Mouse (Mus musculus) heart, postnatal 10 days (tissue): ENCODE results near the gene Id3. TPM values are rescaled to one million over a fixed set of nuclear protein-coding genes. Genes with fewer than 3 reads are reported as not detected.
A peak's percentile ranks its signal among the peaks of the same experiment; 100 is the strongest.

Source experiments
- DNase-seq, 2 experiments: peaks; one replicate each; pipeline ENCODE4 v3.0.0; 2021
- intact Hi-C: fragments of 180-260 bp; cut with DNase I; formaldehyde crosslinking; loops from one replicate; pipeline ENCODE4 v1.15.1; 2025
- total RNA-seq, 2 experiments: library from RNA; stranded (reverse); gene quantifications; 2 replicates each; pipeline ENCODE4 v1.2.3; 2021

Gene Id3
- total RNA-seq, 2 experiments from 2014 or later = 104 TPM

DNA sequence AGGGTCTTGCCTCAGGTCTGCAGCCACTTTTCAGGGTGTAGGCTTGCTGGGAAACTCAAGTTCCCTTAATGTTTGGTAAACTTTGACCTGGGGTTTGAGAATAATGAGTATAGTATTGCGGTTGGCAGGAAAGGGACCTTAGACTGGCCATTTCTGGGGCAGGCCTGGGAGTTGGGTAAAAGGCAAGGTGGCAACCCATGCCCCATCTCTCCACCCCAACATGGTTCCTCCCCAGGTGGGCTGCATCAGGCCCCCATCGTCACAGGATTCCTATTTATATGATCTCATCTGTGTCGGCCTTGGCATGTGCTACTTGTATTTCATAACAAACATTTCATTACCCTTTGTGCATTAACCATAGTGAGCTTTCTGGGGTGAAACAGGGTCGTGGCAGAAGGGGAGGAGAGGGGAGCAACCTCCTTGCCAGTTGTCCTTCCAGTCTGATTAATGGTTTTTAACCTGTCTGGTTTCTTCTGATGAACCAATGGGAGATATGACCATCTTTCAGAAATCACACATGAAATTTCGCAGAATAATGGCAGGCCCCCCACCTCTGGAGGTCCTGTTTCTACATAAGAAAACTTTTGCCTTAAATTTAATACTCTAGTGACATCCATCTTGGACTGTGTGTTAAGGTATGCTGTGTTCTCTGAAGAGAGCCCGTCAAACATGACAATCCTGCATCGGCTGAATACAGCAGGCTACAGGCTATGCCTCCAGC lies 2.9 kb downstream of the Id3 start:
- DNase-seq = peak in 1 of 2 experiments; percentile 35
- intact Hi-C loops = no loop called here

DNA sequence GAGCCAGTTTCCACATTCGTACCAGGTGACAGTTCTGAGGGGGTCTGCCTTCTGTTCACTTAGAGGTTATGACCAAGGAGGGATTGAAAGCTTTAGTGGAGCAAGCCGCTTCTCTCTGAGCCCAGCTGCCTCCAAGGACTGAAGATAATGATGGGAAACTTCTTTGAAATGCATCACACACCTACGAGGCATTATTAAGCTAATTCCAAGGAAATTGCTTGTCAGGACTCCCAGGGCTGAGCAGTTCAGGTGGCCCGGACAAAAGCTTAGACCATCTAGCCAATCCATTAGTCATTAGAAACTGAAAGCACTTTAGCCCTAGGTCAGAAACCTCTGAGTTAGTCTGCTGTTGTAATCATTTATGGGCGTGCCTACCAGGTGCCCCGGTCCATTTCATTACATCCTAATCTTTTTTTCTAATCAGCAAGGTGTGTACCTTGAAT lies 3.4 kb downstream of the Id3 start:
- DNase-seq = peak; percentile 43 to 45
- intact Hi-C loops = no loop called here

DNA sequence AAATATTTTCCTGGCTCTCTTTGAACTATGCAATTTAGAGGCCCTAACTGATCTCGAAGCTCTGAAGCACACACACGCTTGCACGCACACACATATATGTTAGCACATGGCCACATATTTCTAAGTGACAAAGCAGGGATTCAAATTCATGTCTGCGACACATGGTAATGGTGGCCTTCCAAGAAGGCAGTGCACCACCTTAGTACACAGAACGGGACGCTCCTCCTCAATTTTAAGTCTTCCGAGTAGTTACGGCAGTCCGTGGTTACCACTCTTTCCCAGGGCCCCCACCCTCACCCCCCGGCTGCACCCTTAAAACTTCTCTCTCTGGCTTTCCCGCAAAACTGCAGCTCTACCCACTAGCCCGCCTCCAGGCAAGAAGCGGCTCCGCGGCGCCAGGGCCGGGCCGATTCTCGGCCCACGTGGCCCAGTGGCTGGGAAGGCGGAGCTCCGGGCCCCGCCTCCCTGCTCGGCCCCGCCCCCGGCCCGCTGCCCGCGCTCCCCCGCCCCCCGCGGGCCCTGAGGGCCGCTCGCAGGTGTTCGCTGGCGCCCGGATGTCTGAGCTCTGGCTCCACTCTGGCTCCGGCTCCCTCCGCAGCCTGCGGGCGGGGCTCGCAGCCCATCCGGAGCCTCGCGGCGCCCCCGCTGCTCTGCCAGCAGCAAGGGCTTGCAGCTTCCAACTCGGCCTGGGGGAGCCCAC lies 4.3 kb downstream of the Id3 start:
- DNase-seq = peak; percentile 89 to 91
- intact Hi-C loops = no loop called here

- intact Hi-C loops = loop anchor here (1.0 kb wide), 1 partner anchor 78 kb away; no protein-coding TSS in a partner anchor
- DNase-seq = peak; percentile 75
These were observed 5.2 kb downstream of the Id3 start for GRCm38 (mm10) chr4:136148342-136149044.

GRCm38 (mm10) chr4:136149045-136149379 lies 5.7 kb downstream of the Id3 start:
- intact Hi-C loops = loop anchor here (1.0 kb wide), 1 partner anchor 79 kb away; no protein-coding TSS in a partner anchor

GRCm38 (mm10) chr4:136149734-136150133 lies 6.4 kb downstream of the Id3 start:
- peak; percentile 46 to 70 for DNase-seq
- intact Hi-C loops = loop anchor here (1.0 kb wide), 1 partner anchor 79 kb away; no protein-coding TSS in a partner anchor

More at GRCm38 (mm10) chr4:136149045-136149379, 5.7 kb downstream of the Id3 start:
- no peak for DNase-seq

- intact Hi-C loops = no loop called here
- DNase-seq = no peak
These were observed 7.3 kb downstream of the Id3 start for GRCm38 (mm10) chr4:136150596-136150995.

GRCm38 (mm10) chr4:136152821-136153220 lies 9.5 kb downstream of the Id3 start:
- no peak for DNase-seq
- intact Hi-C loops = no loop called here

- intact Hi-C loops = no loop called here
These were observed 11.2 kb downstream of the Id3 start for GRCm38 (mm10) chr4:136154462-136154861.

GRCm38 (mm10) chr4:136158498-136158897 lies 15.2 kb downstream of the Id3 start:
- intact Hi-C loops = no loop called here
- DNase-seq = no peak

More at GRCm38 (mm10) chr4:136154462-136154861, 11.2 kb downstream of the Id3 start:
- DNase-seq = no peak

DNA sequence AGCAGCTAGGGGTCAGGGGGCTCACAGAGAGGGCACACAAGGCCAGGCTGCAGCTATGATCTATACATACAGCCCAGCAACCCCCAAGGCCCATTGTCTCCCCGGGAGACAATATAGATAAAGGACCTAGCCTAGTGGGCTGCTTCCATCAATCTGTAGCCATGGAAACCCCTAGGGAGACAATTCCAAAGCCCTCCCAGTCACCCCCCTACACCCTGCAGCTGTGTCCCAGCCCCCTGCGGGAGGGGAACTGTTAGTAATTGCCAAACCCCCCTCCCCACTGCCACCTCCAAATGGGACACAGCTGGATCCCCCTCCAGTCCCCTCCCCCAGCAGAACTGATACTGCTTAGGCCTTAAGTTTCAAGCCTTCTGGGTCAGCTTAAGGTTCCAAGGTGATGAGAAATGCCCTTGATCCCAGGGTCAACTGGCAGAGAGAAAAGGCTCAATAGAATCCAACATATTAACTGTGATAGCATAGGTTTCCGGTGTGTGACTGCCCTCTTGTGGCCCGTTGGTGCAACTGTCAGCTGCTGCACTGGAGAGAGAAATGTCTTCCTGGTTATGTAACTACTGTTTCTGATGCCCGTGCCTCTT lies 16.6 kb downstream of the Id3 start:
- intact Hi-C loops = loop anchor here (1.0 to 5.0 kb wide), 2 partner anchors 90 to 198 kb away; partner anchors contain the start of gene Gale

GRCm38 (mm10) chr4:136163448-136163847 lies 20.2 kb downstream of the Id3 start:
- intact Hi-C loops = loop anchor here (1.0 to 5.0 kb wide), 2 partner anchors 37 to 201 kb away; partner anchors contain the start of gene Gale

More for the DNA sequence above, 16.6 kb downstream of the Id3 start:
- peak; percentile 80 to 86 for DNase-seq

DNA sequence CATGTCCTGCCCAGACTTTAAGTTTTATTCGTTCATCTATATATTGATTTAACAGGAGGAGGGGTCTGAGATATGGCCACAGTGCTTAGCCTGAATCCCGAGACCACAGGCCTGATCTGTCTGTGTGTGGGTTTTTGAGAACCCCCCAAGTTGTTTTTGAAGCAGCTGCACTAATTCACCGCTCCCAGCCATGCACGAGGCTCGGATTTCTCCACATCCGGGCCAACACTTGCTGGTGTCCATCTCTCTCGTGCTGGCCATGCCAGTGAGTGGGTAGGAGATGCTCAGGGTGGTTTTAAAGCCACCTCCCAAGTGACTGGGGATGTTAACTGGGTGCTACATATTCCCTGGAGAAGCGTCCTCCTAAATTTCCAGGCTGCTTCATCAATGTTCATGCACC lies 21.7 kb downstream of the Id3 start:
- intact Hi-C loops = loop anchor here (5.0 kb wide), 1 partner anchor 203 kb away; the partner anchor contains the start of gene Gale
- no peak for DNase-seq

More at GRCm38 (mm10) chr4:136163448-136163847, 20.2 kb downstream of the Id3 start:
- peak; percentile 89 to 95 for DNase-seq

DNA sequence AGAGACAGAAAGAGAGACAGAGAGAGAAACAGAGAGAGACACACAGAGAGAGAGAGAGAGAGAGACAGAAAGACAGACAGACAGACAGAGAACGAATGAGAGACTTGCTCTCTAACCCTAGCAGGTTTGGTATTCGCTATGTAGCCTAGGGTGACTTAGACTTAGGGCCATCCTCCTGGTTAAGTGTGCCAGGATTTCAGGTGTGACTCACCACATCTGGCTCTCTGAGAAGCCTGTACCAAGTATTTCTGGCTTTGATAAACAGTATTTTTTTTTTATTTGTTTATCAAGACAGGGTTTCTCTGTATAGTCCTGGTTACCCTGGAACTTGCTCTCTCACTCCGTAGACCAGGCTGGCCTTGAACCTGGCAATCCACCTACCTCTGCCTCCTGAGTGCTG lies 24.4 kb downstream of the Id3 start:
- DNase-seq = no peak
- intact Hi-C loops = no loop called here

DNA sequence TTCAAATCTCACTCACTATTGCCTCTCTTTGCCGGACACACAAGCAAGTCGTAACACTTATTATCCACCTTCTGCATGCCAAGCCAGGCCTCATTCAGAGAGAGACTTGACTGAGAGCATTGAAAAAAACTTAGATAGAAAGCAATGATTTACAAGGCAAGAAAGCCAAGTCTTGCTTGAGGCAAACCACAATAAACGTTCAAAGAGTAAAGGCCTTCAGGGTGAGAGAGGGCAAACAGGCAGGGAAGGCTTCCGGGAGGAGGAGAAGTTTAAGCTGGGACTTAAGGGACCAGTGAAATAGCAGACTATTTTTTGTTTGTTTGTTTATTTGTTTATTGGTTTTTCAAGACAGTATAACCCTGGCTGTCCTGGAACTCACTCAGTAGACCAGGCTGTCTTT lies 27.1 kb downstream of the Id3 start:
- intact Hi-C loops = no loop called here

DNA sequence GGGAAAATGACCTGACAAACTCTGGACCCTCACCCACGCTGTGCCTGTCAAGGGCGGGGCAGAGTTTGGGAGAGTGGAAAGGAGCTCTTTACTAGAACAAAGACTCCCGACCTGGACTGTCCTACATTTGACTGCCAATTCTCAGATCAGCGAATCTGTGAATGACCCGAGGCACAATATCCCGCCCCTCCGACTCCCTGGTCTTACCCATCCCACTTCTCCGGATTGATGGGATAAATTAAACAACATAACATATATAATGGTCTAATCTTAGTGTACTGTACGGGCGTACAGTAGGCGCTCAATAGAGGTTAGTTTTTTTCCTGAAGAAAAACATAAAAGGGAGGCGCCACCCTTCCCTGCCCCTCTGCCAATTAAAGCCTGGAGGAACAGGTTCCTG lies 28.2 kb downstream of the Id3 start:
- no peak for DNase-seq
- intact Hi-C loops = no loop called here

More for the DNA sequence above, 27.1 kb downstream of the Id3 start:
- no peak for DNase-seq

- DNase-seq = peak; percentile 74 to 81
- intact Hi-C loops = no loop called here
These were observed 28.8 kb downstream of the Id3 start, which contains the start of gene E2f2 for GRCm38 (mm10) chr4:136172011-136172541. Gene E2f2, plus strand, starts transcription at chr4:136172394.

DNA sequence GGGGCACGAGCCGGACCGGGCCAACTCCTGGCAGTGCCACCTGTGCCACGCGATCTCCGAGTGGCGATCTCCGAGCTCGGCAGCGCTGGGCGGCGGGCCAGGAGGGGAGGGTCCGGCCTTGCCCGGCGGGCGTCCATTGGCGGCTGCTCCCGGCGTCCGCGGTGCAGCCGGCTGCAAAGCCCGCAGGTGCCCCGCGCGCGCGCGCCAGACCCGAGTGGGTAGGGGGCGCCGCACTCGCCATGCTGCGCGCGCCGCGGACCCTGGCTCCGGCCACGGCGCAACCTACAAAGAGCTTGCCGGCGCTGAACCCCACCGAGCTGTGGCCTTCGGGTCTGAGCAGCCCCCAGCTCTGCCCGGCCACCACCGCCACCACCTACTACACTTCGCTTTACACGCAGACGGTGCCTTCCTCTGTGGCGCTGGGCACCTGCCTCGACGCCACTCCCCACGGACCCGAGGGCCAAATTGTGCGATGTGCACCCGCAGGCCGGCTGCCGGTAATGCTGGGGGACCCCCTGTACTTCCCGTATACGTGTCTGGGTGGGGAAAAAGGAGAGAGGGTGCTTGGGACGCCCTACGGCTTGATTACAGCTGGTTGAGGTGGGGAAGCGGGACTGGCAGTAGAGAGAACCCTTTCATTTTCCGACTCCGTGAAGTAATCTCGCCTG lies 29.4 kb downstream of the Id3 start:
- DNase-seq = peak; percentile 70 to 74
- intact Hi-C loops = no loop called here

DNA sequence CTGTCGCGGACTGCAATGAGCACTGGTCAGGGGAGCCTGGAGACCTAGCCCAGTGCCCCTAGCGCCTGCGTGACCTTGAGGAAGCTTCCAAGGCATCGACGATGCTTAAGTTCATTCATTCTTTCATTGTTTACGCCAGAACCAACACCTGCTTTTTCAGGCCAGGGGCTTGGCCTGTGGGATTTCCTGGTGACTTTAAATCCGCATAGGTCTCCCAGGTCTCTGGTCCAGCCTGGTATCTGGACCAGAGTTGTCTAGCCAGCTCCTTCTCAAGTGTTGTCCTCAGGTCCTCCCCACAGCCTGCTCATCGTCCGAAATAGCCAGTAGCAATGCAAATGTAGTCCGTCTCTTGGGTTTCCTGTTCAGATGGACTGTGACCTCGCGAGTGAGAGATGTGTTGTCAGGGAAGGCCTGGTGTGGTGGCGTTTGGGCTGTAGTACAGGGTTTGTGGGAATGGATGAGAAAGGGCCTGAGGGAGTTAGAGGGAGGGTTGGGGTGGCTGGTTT lies 30.0 kb downstream of the Id3 start:
- intact Hi-C loops = no loop called here

More for the DNA sequence above, 30.0 kb downstream of the Id3 start:
- no peak for DNase-seq
